Mouse (Mus musculus): ENCODE measurements around the gene Tyro3. TPM values are rescaled to one million over a fixed set of nuclear protein-coding genes. Genes with fewer than 3 reads are reported as not detected.
A peak's percentile ranks its signal among the peaks of the same experiment; 100 is the strongest.

The Tyro3 gene
- total RNA-seq, 2 experiments from 2014 or later = 5.0 to 6.6 TPM

DNA sequence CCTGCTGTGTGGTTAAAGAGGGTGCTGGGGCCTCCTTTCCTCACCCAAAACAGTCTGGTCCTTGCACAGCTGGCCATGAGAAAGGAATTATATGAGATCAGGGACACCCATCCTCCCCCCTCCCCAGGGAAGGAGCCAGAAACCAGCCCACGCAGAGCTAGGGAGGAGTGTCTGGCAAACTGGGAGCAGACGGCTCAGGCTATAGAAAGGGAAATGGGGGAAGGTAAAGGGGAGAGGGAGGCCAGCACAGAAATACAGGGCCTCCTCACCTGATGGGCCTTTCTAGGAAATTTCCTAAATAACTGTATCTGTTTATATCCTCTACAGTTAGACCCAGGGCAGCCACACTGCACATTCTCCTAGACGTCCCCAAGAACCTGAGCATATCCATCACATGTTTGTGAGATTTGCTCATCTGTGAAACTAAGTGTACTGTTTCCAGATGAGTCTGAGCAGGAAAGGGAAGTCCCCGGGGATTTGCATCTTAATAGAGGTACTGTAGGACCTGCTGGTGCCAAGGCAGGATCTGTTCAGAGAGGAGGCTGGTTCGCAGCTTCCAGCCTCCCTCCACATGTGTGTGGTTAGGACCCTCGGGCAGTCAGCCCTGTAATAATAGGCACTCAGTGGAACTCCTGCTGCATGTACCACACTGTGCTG lies 6.2 kb downstream of the Tyro3 start:
- DNase-seq = peak in 1 of 2 experiments; percentile 62
- intact Hi-C loops (cut with DNase I) = no loop called here

DNA sequence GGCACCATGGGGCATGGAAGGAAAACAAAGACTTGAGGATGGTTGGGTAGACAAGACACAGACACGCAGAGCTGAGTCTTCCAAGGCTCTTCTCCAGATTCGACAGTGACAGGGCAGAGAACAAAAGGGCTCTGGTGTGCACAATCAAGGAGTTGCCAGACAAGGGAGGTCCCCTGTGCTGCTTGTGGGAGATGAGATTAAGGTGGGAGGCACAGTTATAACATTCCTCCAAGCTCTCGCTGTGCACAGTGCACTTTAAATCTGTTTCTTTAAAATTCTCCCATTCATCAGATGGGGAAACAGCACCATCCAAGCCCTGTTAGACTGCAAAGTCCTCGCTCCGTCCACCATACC lies 6.7 kb downstream of the Tyro3 start:
- DNase-seq = no peak
- intact Hi-C loops (cut with DNase I) = no loop called here

DNA sequence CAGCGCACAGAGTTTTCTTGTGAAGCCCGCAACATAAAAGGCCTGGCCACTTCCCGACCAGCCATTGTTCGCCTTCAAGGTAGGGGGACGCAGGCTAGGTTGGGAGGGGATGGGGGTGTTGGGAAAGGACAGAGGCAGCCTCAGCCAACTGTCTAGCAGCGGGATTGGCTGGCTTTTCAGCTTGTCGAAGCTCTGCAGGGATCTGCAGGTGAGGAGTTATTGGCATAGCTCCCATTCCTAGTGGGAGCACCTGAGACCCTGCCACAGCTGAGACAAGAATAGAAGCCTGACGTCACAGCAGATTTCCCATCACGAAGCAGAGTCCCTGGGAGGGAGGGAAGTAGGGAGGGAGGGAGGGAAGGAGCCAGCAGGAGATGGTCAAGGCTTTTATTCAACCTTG lies 7.2 kb downstream of the Tyro3 start:
- intact Hi-C loops (cut with DNase I) = no loop called here
- DNase-seq = no peak

DNA sequence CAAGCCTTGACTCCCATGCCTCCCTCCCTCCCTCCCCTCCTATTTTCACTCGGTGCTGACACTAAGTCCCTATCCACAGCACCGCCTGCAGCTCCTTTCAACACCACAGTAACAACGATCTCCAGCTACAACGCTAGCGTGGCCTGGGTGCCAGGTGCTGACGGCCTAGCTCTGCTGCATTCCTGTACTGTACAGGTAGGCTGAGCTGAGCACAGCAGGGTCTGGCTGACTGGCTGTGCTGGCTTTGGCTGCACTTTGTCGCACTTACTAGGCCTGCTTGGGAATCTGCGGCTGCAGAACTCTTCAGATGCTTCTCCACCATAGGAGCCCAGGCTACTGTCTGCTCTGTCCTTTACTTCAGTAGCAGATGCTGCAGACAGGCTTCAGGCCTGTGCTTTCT lies 8.0 kb downstream of the Tyro3 start:
- no peak for DNase-seq
- intact Hi-C loops (cut with DNase I) = no loop called here

- intact Hi-C loops (cut with DNase I) = no loop called here
Measured at GRCm38 (mm10) chr2:119808438-119808837, 10.9 kb downstream of the Tyro3 start.

DNA sequence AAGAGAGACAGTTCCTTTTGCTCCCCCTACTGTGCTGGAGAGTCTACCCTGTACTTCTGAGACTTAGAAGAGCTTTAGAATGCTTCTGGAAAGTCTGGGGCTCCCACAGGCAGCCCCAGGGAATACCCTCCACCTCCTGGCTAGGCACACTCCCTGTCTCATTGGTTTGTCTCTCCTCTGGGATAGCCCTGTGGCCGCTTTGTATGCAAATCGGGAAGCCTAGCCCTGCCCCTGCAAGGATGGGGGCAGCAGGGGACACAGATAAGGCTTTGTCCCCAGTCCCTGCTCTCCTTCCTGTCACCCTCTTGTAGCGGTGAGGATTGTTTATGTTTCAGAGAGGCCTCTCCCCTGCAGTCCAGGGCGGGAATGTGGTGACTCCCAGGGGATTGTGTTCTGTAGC lies 11.3 kb downstream of the Tyro3 start:
- intact Hi-C loops (cut with DNase I) = no loop called here
- no peak for DNase-seq

More at GRCm38 (mm10) chr2:119808438-119808837, 10.9 kb downstream of the Tyro3 start:
- DNase-seq = no peak

GRCm38 (mm10) chr2:119810890-119811289 lies 13.4 kb downstream of the Tyro3 start:
- intact Hi-C loops (cut with DNase I) = no loop called here
- no peak for DNase-seq

- intact Hi-C loops (cut with DNase I) = no loop called here
- no peak for DNase-seq
Measured at GRCm38 (mm10) chr2:119811490-119812146, 14.1 kb downstream of the Tyro3 start.

DNA sequence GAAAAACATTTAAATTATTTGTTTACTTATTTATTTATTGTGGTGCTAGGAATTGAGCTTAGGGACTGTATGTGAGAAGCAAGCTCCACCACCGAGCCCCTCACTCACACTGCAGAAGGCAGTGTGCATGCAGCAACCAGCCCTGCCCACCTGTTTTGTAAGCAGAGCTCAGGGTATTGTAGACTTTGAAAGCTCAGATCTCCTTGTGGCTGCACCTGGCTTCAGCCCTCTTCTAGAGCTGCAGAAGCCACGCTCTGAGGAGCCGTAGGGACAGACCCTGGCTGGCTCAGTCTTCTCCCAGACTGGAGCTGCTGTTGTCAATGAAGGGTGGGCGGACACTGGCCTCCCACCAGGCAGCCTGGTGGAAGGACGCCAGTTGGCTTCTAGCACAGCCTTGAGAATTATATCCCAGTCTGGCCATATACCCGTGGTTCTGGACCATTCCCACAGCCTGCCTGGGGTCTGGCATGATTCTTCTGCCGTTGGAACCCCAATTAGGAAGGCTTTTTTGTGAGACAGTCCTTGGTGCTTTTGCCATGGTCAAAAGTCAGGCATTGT lies 16.9 kb downstream of the Tyro3 start:
- DNase-seq = peak; percentile 61 to 69
- intact Hi-C loops (cut with DNase I) = no loop called here

GRCm38 (mm10) chr2:119816611-119817010 lies 19.1 kb downstream of the Tyro3 start:
- DNase-seq = no peak
- intact Hi-C loops (cut with DNase I) = no loop called here

- no peak for DNase-seq
- intact Hi-C loops (cut with DNase I) = no loop called here
Measured at GRCm38 (mm10) chr2:119817047-119817446, 19.5 kb downstream of the Tyro3 start.

DNA sequence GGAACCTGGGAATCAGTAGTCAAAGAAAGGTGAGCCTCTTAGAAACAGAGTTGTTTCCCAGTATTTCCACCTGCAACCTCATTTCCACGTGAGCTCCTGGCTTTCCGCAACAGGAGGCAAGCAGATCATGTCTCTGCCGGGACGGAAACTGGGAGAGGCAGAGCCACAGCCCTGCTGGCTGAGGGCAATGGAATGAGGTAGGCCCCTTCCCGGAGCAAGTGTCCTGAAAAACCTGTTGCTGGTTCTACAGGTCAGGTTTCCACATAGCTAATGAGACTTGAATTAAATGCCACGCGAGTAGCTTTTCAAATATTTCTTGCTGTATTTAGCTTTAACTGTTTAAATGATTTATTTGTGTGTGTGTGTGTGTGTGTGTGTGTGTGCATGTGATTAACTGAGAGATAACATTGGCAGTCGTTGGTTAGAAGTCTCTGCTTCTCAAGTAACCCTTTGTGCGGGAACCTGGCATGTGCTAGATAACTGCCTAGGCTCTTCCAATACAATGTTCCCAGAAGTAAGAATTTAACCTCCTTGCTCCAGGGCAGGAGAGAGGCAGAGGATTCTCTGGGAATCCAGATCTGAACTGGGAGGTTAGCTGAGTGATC lies 21.2 kb downstream of the Tyro3 start:
- intact Hi-C loops (cut with DNase I) = no loop called here
- no peak for DNase-seq

GRCm38 (mm10) chr2:119821136-119821535 lies 23.6 kb downstream of the Tyro3 start:
- DNase-seq = no peak
- intact Hi-C loops (cut with DNase I) = no loop called here

- no peak for DNase-seq
- intact Hi-C loops (cut with DNase I) = no loop called here
Measured at GRCm38 (mm10) chr2:119830579-119830978, 33.0 kb downstream of the Tyro3 start.

DNA sequence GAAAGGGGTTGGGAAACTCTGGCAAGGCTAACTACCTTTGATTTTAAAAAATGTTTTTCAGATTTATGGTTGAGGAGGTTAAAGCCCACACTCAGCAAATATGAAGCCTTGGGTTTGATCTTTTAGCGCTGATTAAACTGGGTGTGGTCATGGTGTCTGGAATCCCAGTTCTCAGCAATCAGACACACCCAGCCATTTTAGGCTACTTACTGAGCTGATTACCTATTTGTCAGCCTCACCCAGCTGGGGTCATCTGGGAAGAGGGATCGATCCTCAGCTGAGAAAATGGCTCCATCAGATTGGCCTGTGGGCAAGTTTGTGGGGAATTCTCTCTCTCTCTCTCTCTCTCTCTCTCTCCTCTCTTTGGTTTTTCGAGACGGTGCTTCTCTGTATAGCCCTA lies 36.7 kb downstream of the Tyro3 start:
- DNase-seq = no peak
- intact Hi-C loops (cut with DNase I) = no loop called here

GRCm38 (mm10) chr2:119837616-119838015 lies 40.1 kb downstream of the Tyro3 start:
- no peak for DNase-seq
- intact Hi-C loops (cut with DNase I) = no loop called here

DNA sequence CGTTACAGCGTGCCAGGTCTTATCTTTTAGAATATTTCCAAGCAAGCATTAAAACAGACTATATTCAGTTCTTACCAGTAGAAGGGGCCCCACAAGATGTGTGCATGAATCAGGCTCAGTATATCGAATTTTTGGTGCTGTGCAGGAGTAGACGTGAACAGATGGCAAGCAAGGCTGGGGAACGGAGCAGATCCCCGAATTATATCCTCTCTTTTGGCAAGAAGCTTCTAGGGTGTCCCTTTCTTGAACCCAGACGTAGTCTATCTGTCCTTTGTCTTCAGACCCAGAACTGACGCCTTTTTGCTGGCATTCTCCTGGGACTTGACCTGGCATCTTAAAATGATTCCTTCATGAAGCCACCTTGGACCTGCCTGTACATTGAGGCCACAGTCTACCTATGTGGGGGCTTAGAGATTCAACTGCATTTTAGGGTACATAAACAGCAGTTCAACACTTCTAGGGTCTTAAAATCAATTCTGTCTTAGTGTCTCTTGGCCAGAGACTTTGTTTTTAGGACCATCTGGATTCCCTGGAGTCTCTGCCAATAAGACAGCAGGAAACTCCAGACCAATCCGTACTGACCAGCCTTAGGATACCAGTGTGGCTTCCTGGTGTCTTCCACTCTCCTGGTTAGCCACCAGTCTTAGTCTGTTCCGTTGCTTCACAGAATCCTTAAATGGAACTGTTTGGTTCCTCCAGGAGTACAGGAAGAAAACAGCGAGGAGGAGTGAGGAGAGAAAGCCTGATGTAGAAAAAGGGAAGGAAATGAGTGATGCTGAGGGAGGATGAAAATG lies 41.0 kb downstream of the Tyro3 start:
- intact Hi-C loops (cut with DNase I) = no loop called here
- DNase-seq = no peak

DNA sequence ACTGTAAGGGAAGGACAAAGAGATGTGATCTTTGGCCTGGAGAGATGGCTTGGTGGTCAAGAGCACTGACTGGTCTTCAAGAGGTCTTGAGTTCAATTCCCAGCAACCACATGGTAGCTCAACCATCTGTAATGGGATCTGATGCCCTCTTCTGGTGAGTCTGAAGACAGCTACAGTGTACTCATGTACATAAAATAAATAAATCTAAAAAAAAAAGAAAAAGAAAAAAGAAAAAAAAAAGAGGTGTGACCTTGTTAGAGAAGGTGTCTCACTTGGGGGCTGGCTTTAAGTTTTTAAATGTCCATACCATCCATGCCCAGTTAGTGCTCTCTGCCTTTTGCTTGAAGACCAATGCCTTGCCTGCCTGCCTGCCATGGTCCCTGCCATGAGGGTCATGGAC lies 42.5 kb downstream of the Tyro3 start:
- intact Hi-C loops (cut with DNase I) = no loop called here
- DNase-seq = no peak

- intact Hi-C loops (cut with DNase I) = no loop called here
- DNase-seq = no peak
Measured at GRCm38 (mm10) chr2:119842000-119842399, 44.5 kb downstream of the Tyro3 start.

- intact Hi-C loops (cut with DNase I) = no loop called here
- DNase-seq = no peak
Measured at GRCm38 (mm10) chr2:119843526-119843925, 46.0 kb downstream of the Tyro3 start.

- intact Hi-C loops (cut with DNase I) = no loop called here
- DNase-seq = no peak
Measured at GRCm38 (mm10) chr2:119845882-119846546, 48.5 kb downstream of the Tyro3 start.

Measured in heart, postnatal 10 days (tissue).